Mouse (Mus musculus) thymus, adult 2 months (tissue): ENCODE results near the gene Wwp2. TPM values are rescaled to one million over a fixed set of nuclear protein-coding genes. Genes with fewer than 3 reads are reported as not detected.

Experiments used
- DNase-seq: peaks from one replicate; pipeline ENCODE4 v3.0.0; 2021
- H3K27ac ChIP-seq: fragments of 200-500 bp; 2 replicates; pipeline ENCODE4 v1.5.1; 2012; ENCODE audit warnings: low read length, control low read depth; ENCODE audit not compliant: control insufficient read depth, insufficient read depth
- H3K27me3 ChIP-seq: fragments of 200-500 bp; 2 replicates; pipeline ENCODE4 v1.6.1; 2012; ENCODE audit warnings: mild to moderate bottlenecking, low read length, moderate library complexity, mixed read lengths; ENCODE audit not compliant: control insufficient read depth, insufficient read depth
- H3K36me3 ChIP-seq: fragments of 200-500 bp; 2 replicates; pipeline ENCODE4 v1.6.1; 2012; ENCODE audit warnings: mild to moderate bottlenecking, low read length, moderate library complexity; ENCODE audit not compliant: control insufficient read depth, insufficient read depth
- H3K4me1 ChIP-seq: fragments of 200-500 bp; replicated peaks from 2 replicates; pipeline ENCODE4 v1.6.1; 2012; ENCODE audit warnings: low read length; ENCODE audit not compliant: control insufficient read depth, insufficient read depth
- H3K4me3 ChIP-seq: fragments of 200-500 bp; 2 replicates; pipeline ENCODE4 v1.5.1; 2012; ENCODE audit warnings: mild to moderate bottlenecking, low read length, control low read depth, moderate library complexity; ENCODE audit not compliant: control insufficient read depth, insufficient read depth
- CTCF ChIP-seq: fragments of 200-500 bp; IDR thresholded peaks from 2 replicates; pipeline ENCODE4 v1.5.1; 2012; ENCODE audit warnings: mild to moderate bottlenecking, control low read depth, low read length, moderate library complexity, borderline replicate concordance; ENCODE audit not compliant: control insufficient read depth, poor library complexity, insufficient read depth; ENCODE audit errors: extremely low read depth
- POLR2A ChIP-seq: fragments of 200-500 bp; IDR thresholded peaks from 2 replicates; pipeline ENCODE4 v1.6.1; 2012; ENCODE audit warnings: mild to moderate bottlenecking, low read length, control low read depth, moderate library complexity; ENCODE audit not compliant: control insufficient read depth, poor library complexity, insufficient read depth; ENCODE audit errors: extremely low read depth
- WGBS: fragments of 180-500 bp; shearing (Covaris S2); methylation state at CpG from one replicate; pipeline ENCODE4 v1.1.7; 2018; 5-methylcytosine and 5-hydroxymethylcytosine counted together
- polyA plus RNA-seq: library from polyadenylated mRNA; depleted of rRNA; stranded (reverse); fragments of >200 nt; gene quantifications from 2 replicates; pipeline ENCODE4 v1.2.3, GENCODE M21; 2012

Gene Wwp2
- polyA plus RNA-seq, 1 experiment = 79.8 TPM

GRCm38 (mm10) chr8:107546154-107546553 lies 110.0 kb downstream of the Wwp2 start:
- no peaks in the 10 kb centered on the region for H3K4me1 ChIP-seq
- TF ChIP-seq CTCF (no peak), POLR2A (no peak)
- H3K36me3 ChIP-seq = peaks cover 18% of the 10 kb centered on the region
- DNase-seq = no peak
- H3K4me3 ChIP-seq = no peak overlapping the region
- WGBS = 96% methylated on average over 4 of the region's 4 CpGs
- H3K27ac ChIP-seq = no peak overlapping the region
- H3K27me3 ChIP-seq = no peaks in the 10 kb centered on the region; the same call in 1 of the 2 replicates

GRCm38 (mm10) chr8:107546817-107547216 lies 110.7 kb downstream of the Wwp2 start:
- no peak for DNase-seq
- no peaks in the 10 kb centered on the region for H3K4me1 ChIP-seq
- whole genome bisulfite sequencing = 94% methylated on average over 8 of the region's 8 CpGs
- no peak overlapping the region for H3K27ac ChIP-seq
- H3K36me3 ChIP-seq = peaks cover 18% of the 10 kb centered on the region
- no peak overlapping the region for H3K4me3 ChIP-seq
- TF ChIP-seq POLR2A (no peak), CTCF (no peak)
- no peaks in the 10 kb centered on the region; the same call in 1 of the 2 replicates for H3K27me3 ChIP-seq

- Histone ChIP-seq H3K27ac (no peak overlapping the region), H3K36me3 (peaks cover 16% of the 10 kb centered on the region), H3K4me3 (no peak overlapping the region), H3K27me3 (no peaks in the 10 kb centered on the region; the same call in 1 of the 2 replicates), H3K4me1 (no peaks in the 10 kb centered on the region)
- no peak for DNase-seq
- TF ChIP-seq POLR2A (no peak), CTCF (no peak)
- WGBS = 31% methylated on average over 6 of the region's 6 CpGs
These were observed 116.1 kb downstream of the Wwp2 start for GRCm38 (mm10) chr8:107552234-107552633.

- TF ChIP-seq POLR2A = no peak
- no peak for TF ChIP-seq CTCF
- WGBS = 97% methylated on average over 10 of the region's 10 CpGs
These were observed 119.1 kb downstream of the Wwp2 start for GRCm38 (mm10) chr8:107555231-107555630.

GRCm38 (mm10) chr8:107556511-107556936 lies 120.4 kb downstream of the Wwp2 start:
- TF ChIP-seq CTCF = no peak
- no peak for TF ChIP-seq POLR2A
- Histone ChIP-seq H3K27ac (no peak overlapping the region), H3K4me1 (peaks cover 6% of the 10 kb centered on the region), H3K4me3 (no peak overlapping the region), H3K36me3 (peaks cover 7% of the 10 kb centered on the region), H3K27me3 (no peaks in the 10 kb centered on the region)
- WGBS = 79% methylated on average over 12 of the region's 12 CpGs
- DNase-seq = no peak

More at GRCm38 (mm10) chr8:107555231-107555630, 119.1 kb downstream of the Wwp2 start:
- no peak for DNase-seq
- no peak overlapping the region for H3K27ac ChIP-seq
- H3K36me3 ChIP-seq = peaks cover 8% of the 10 kb centered on the region
- H3K27me3 ChIP-seq = no peaks in the 10 kb centered on the region; the same call in 1 of the 2 replicates
- H3K4me3 ChIP-seq = no peak overlapping the region
- no peaks in the 10 kb centered on the region for H3K4me1 ChIP-seq

GRCm38 (mm10) chr8:107560820-107561536 lies 124.8 kb downstream of the Wwp2 start:
- H3K27me3 ChIP-seq = no peaks in the 10 kb centered on the region
- 8% methylated on average over 16 of the region's 16 CpGs for WGBS
- H3K36me3 ChIP-seq = peaks cover 4% of the 10 kb centered on the region; the same call in 1 of the 2 replicates
- H3K27ac ChIP-seq = no peak overlapping the region
- H3K4me1 ChIP-seq = peaks cover 9% of the 10 kb centered on the region
- peak; percentile 27 for DNase-seq
- TF ChIP-seq POLR2A (no peak), CTCF (no peak)
- no peak overlapping the region for H3K4me3 ChIP-seq

- WGBS = 91% methylated on average over 9 of the region's 9 CpGs
- H3K27me3 ChIP-seq = no peaks in the 10 kb centered on the region
- peaks cover 9% of the 10 kb centered on the region for H3K4me1 ChIP-seq
- no peak overlapping the region for H3K4me3 ChIP-seq
- TF ChIP-seq CTCF = no peak
- TF ChIP-seq POLR2A = no peak
- H3K27ac ChIP-seq = no peak overlapping the region
- no peak for DNase-seq
- no peaks in the 10 kb centered on the region for H3K36me3 ChIP-seq
These were observed 126.0 kb downstream of the Wwp2 start for GRCm38 (mm10) chr8:107562164-107562563.
